Mouse (Mus musculus) testis, adult 2 months (tissue): ENCODE results near the gene Wdr77.

Source experiments
- CTCF ChIP-seq: fragments of 200-500 bp; IDR thresholded peaks from 2 replicates; pipeline ENCODE4 v1.5.1; 2012; ENCODE audit warnings: low read depth, mild to moderate bottlenecking, inconsistent platforms, low read length, moderate library complexity; ENCODE audit not compliant: control insufficient read depth, insufficient read depth, insufficient replicate concordance
- POLR2A ChIP-seq: fragments of 200-500 bp; IDR thresholded peaks from 2 replicates; pipeline ENCODE4 v1.6.1; 2012; ENCODE audit warnings: low read depth, mild to moderate bottlenecking, inconsistent platforms, low read length, moderate library complexity; ENCODE audit not compliant: control insufficient read depth

DNA sequence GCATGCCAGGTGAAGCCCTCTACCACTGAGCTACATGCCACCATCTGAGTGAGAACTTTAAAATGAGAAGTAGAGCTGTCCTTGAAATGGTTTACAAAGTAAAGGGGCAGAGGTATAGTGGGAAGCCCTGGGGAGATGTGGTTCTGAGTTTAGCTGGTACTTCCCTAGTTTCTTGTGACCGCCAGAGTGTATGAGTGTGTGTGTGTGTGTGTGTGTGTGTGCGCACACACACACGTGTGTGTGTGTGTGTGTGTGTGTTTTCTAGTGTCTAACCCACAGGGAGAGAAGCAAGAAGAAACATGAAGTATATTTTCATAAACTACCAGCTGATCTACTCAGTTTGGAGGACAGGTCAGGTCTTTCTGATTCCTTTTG lies 31.0 kb upstream of the Wdr77 start:
- no peak for TF ChIP-seq CTCF
- no peak for TF ChIP-seq POLR2A
